Mouse (Mus musculus) stomach, embryonic 16.5 days (tissue): ENCODE data around the gene Pick1. TPM values are rescaled to one million over a fixed set of nuclear protein-coding genes. Genes with fewer than 3 reads are reported as not detected.

ENCODE experiments used
- ATAC-seq: fragments of 200-750 bp; cut with Nextera tagmentation; 2 replicates; pipeline ENCODE4 v1.8.0; 2017; ENCODE audit warnings: moderate number of reproducible peaks, moderate TSS enrichment; ENCODE audit not compliant: insufficient read depth, low FRiP score
- H3K27ac ChIP-seq: fragments of 300-500 bp; sonication (generic); 2 replicates; pipeline ENCODE4 v1.5.1; 2014; ENCODE audit warnings: low read length
- H3K27me3 ChIP-seq: fragments of 300-500 bp; sonication (generic); 2 replicates; pipeline ENCODE4 v1.6.1; 2014; ENCODE audit warnings: low read length, control low read depth, mixed read lengths; ENCODE audit not compliant: control insufficient read depth, insufficient read depth
- H3K36me3 ChIP-seq: fragments of 300-500 bp; sonication (generic); 2 replicates; pipeline ENCODE4 v1.6.1; 2014; ENCODE audit warnings: low read length; ENCODE audit not compliant: control insufficient read depth, insufficient read depth
- H3K4me1 ChIP-seq: fragments of 300-500 bp; sonication (generic); 2 replicates; pipeline ENCODE4 v1.6.1; 2014; ENCODE audit warnings: low read length, control low read depth, mixed read lengths; ENCODE audit not compliant: control insufficient read depth, insufficient read depth
- H3K4me2 ChIP-seq: fragments of 300-500 bp; sonication (generic); 2 replicates; pipeline ENCODE4 v1.6.1; 2014; ENCODE audit warnings: low read depth, low read length, mixed read lengths
- H3K4me3 ChIP-seq: fragments of 300-500 bp; sonication (generic); replicated peaks from 2 replicates; pipeline ENCODE4 v1.5.1; 2014; ENCODE audit warnings: mild to moderate bottlenecking, low read length
- H3K9ac ChIP-seq: fragments of 300-500 bp; sonication (generic); 2 replicates; pipeline ENCODE4 v1.6.1; 2014; ENCODE audit warnings: low read length
- H3K9me3 ChIP-seq: fragments of 300-500 bp; sonication (generic); replicated peaks from 2 replicates; pipeline ENCODE4 v1.6.1; 2016; ENCODE audit warnings: low read length, control low read depth; ENCODE audit not compliant: control insufficient read depth
- WGBS: fragments of 180-500 bp; shearing (Covaris S2); extraction: QIAGEN DNeasy Blood & Tissue Kit; methylation state at CpG from one replicate; pipeline ENCODE4 v1.1.7; 2014; 5-methylcytosine and 5-hydroxymethylcytosine counted together
- polyA plus RNA-seq: library from polyadenylated mRNA; unstranded; fragments of >200 nt; fragmentation: Nextera tagmentation; extraction: Ambion mirVana; gene quantifications from 2 replicates; pipeline ENCODE4 v1.2.1, GENCODE M21; 2015

Gene Pick1
- polyA plus RNA-seq, 1 experiment from 2014 or later = 58.7 TPM

- Histone ChIP-seq H3K36me3 (no peaks in the 10 kb centered on the region), H3K9me3 (no peaks in the 10 kb centered on the region), H3K4me3 (peak overlapping the region; percentile 41), H3K27ac (peak overlapping the region; percentile 60), H3K9ac (peak overlapping the region; percentile 61), H3K4me2 (peak overlapping the region; percentile 67), H3K4me1 (peaks cover 12% of the 10 kb centered on the region), H3K27me3 (no peaks in the 10 kb centered on the region)
- WGBS = 3% methylated on average over 33 of the region's 33 CpGs
- ATAC-seq = peak; percentile 72; the same call in 1 of the 2 replicates
Observed at GRCm38 (mm10) chr15:79270317-79271123, 41.5 kb downstream of the Pick1 start.

GRCm38 (mm10) chr15:79271124-79271746 lies 42.3 kb downstream of the Pick1 start:
- 0 out of 2 replicates have a peak, but pooled peaks have one; percentile 7 for ATAC-seq
- Histone ChIP-seq H3K9me3 (no peaks in the 10 kb centered on the region), H3K9ac (peak overlapping the region; percentile 61), H3K4me3 (peak overlapping the region; percentile 41), H3K4me2 (peak overlapping the region; percentile 67), H3K27ac (no peak overlapping the region), H3K4me1 (peaks cover 12% of the 10 kb centered on the region), H3K36me3 (no peaks in the 10 kb centered on the region), H3K27me3 (no peaks in the 10 kb centered on the region)
- WGBS = 12% methylated on average over 17 of the region's 17 CpGs

- no peak overlapping the region for H3K9ac ChIP-seq
- no peak for ATAC-seq
- no peak overlapping the region for H3K4me2 ChIP-seq
- H3K4me1 ChIP-seq = peaks cover 12% of the 10 kb centered on the region
- no peak overlapping the region for H3K27ac ChIP-seq
- no peak overlapping the region for H3K4me3 ChIP-seq
- no peaks in the 10 kb centered on the region for H3K9me3 ChIP-seq
- WGBS = 62% methylated on average over 10 of the region's 10 CpGs
- no peaks in the 10 kb centered on the region for H3K27me3 ChIP-seq
- H3K36me3 ChIP-seq = no peaks in the 10 kb centered on the region
Observed at GRCm38 (mm10) chr15:79273020-79273419, 44.0 kb downstream of the Pick1 start.

- no peak for ATAC-seq
- no peak overlapping the region for H3K9ac ChIP-seq
- no peaks in the 10 kb centered on the region for H3K27me3 ChIP-seq
- no peaks in the 10 kb centered on the region for H3K36me3 ChIP-seq
- 61% methylated on average over 10 of the region's 10 CpGs for WGBS
- no peak overlapping the region for H3K4me3 ChIP-seq
- no peaks in the 10 kb centered on the region for H3K9me3 ChIP-seq
- peaks cover 13% of the 10 kb centered on the region; the same call in 1 of the 2 replicates for H3K4me1 ChIP-seq
- no peak overlapping the region for H3K27ac ChIP-seq
- no peak overlapping the region for H3K4me2 ChIP-seq
Observed at GRCm38 (mm10) chr15:79277728-79278127, 48.8 kb downstream of the Pick1 start.

- Histone ChIP-seq H3K4me3 (no peak overlapping the region), H3K36me3 (no peaks in the 10 kb centered on the region), H3K9me3 (no peaks in the 10 kb centered on the region), H3K9ac (no peak overlapping the region), H3K4me2 (no peak overlapping the region), H3K4me1 (peaks cover 13% of the 10 kb centered on the region; the same call in 1 of the 2 replicates), H3K27me3 (no peaks in the 10 kb centered on the region), H3K27ac (no peak overlapping the region)
- WGBS = 22% methylated on average over 6 of the region's 6 CpGs
- no peak for ATAC-seq
Observed at GRCm38 (mm10) chr15:79280209-79280608, 51.2 kb downstream of the Pick1 start.

GRCm38 (mm10) chr15:79280850-79281249 lies 51.9 kb downstream of the Pick1 start:
- 51% methylated on average over 5 of the region's 5 CpGs for WGBS
- H3K4me3 ChIP-seq = no peak overlapping the region
- H3K27ac ChIP-seq = peak overlapping the region; percentile 82

GRCm38 (mm10) chr15:79281389-79281788 lies 52.4 kb downstream of the Pick1 start:
- WGBS = 36% methylated on average over 1 of the region's 1 CpGs
- Histone ChIP-seq H3K4me3 (no peak overlapping the region), H3K9ac (no peak overlapping the region), H3K4me2 (no peak overlapping the region), H3K4me1 (peaks cover 13% of the 10 kb centered on the region; the same call in 1 of the 2 replicates), H3K27ac (peak overlapping the region; percentile 82), H3K9me3 (no peaks in the 10 kb centered on the region), H3K27me3 (no peaks in the 10 kb centered on the region), H3K36me3 (no peaks in the 10 kb centered on the region)
- ATAC-seq = peak; percentile 81

More at GRCm38 (mm10) chr15:79280850-79281249, 51.9 kb downstream of the Pick1 start:
- H3K4me2 ChIP-seq = no peak overlapping the region
- no peak for ATAC-seq
- H3K4me1 ChIP-seq = peaks cover 13% of the 10 kb centered on the region; the same call in 1 of the 2 replicates
- H3K36me3 ChIP-seq = no peaks in the 10 kb centered on the region
- no peaks in the 10 kb centered on the region for H3K9me3 ChIP-seq
- H3K9ac ChIP-seq = 0 out of 2 replicates have a peak overlapping the region, but pooled peaks have one; percentile 10
- H3K27me3 ChIP-seq = no peaks in the 10 kb centered on the region

- ATAC-seq = peak; percentile 33; the same call in 1 of the 2 replicates
- H3K4me2 ChIP-seq = no peak overlapping the region
- WGBS = 56% methylated on average over 5 of the region's 5 CpGs
Observed at GRCm38 (mm10) chr15:79282434-79282833, 53.5 kb downstream of the Pick1 start.

GRCm38 (mm10) chr15:79283371-79283770 lies 54.4 kb downstream of the Pick1 start:
- H3K9ac ChIP-seq = no peak overlapping the region
- no peak overlapping the region for H3K4me3 ChIP-seq
- H3K9me3 ChIP-seq = no peaks in the 10 kb centered on the region
- 82% methylated on average over 4 of the region's 4 CpGs for WGBS
- peaks cover 13% of the 10 kb centered on the region; the same call in 1 of the 2 replicates for H3K4me1 ChIP-seq
- H3K4me2 ChIP-seq = no peak overlapping the region
- no peak for ATAC-seq
- no peaks in the 10 kb centered on the region for H3K27me3 ChIP-seq
- no peaks in the 10 kb centered on the region for H3K36me3 ChIP-seq
- H3K27ac ChIP-seq = 0 out of 2 replicates have a peak overlapping the region, but pooled peaks have one; percentile 82

More at GRCm38 (mm10) chr15:79282434-79282833, 53.5 kb downstream of the Pick1 start:
- no peak overlapping the region for H3K4me3 ChIP-seq
- H3K9ac ChIP-seq = no peak overlapping the region
- H3K27me3 ChIP-seq = no peaks in the 10 kb centered on the region
- peak overlapping the region; percentile 82 for H3K27ac ChIP-seq
- no peaks in the 10 kb centered on the region for H3K9me3 ChIP-seq
- H3K36me3 ChIP-seq = no peaks in the 10 kb centered on the region
- H3K4me1 ChIP-seq = peaks cover 13% of the 10 kb centered on the region; the same call in 1 of the 2 replicates
